Mouse (Mus musculus): Measurements from ENCODE around the gene Olfr5. TPM values are rescaled to one million over a fixed set of nuclear protein-coding genes. Genes with fewer than 3 reads are reported as not detected.

Gene Olfr5
- polyA plus RNA-seq, 1 experiment from 2014 or later, result not detected

DNA sequence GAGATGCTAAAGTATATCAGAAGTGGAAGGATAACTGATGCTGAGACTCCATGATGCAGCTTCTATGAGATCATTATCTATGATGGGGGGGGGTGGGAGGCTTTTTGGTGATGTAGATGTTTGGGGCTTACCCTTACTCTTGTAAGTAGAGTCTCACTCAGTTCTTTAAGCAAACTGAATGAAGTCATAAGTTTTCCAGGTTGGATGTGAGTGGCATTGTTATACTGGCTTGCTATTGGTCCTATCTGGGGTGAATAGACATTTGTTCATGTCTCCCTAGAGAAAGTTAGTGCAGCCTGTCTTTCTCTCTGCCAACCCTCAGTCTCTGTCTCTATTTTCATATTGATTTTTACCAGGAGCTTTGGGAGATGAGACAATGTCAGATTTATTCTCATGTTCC, 30.9 kb downstream of the Olfr5 start, which contains the start of gene Olfr1336:
Gene Olfr1336, plus strand, starts transcription at position 301 of the 400 bp plus-strand sequence.
- H3K4me2 ChIP-seq (ENCODE audit: low read depth, low read length), result no peak within 1 kb of the TSS
- no peaks in the 10 kb centered on the region for H3K36me3 ChIP-seq (ENCODE audit: control insufficient read depth, insufficient read depth, low read length)
- no peak for ATAC-seq
- no peaks in the 10 kb centered on the region for H3K9me3 ChIP-seq (ENCODE audit: control insufficient read depth, low read length)
- no peak within 1 kb of the TSS for H3K9ac ChIP-seq (ENCODE audit: low read depth, low read length)
- no peak within 1 kb of the TSS for H3K4me3 ChIP-seq (ENCODE audit: low read length)
- no peaks in the 10 kb centered on the region for H3K4me1 ChIP-seq (ENCODE audit: control insufficient read depth, insufficient read depth, low read length)
- H3K27ac ChIP-seq (ENCODE audit: low read length), result no peak within 1 kb of the TSS
- H3K27me3 ChIP-seq (replicated peaks; ENCODE audit: control insufficient read depth, insufficient read depth, low read length), result no peaks in the 10 kb centered on the region

- H3K9me3 ChIP-seq (ENCODE audit: control insufficient read depth, low read length), result no peaks in the 10 kb centered on the region
- H3K4me3 ChIP-seq (ENCODE audit: low read length), result no peak overlapping the region
- no peaks in the 10 kb centered on the region for H3K36me3 ChIP-seq (ENCODE audit: control insufficient read depth, insufficient read depth, low read length)
- H3K9ac ChIP-seq (ENCODE audit: low read depth, low read length), result no peak overlapping the region
- H3K27ac ChIP-seq (ENCODE audit: low read length), result no peak overlapping the region
- WGBS, result 78% methylated on average over 5 of the region's 5 CpGs
- no peaks in the 10 kb centered on the region for H3K27me3 ChIP-seq (replicated peaks; ENCODE audit: control insufficient read depth, insufficient read depth, low read length)
- ATAC-seq, result no peak
- H3K4me1 ChIP-seq (ENCODE audit: control insufficient read depth, insufficient read depth, low read length), result no peaks in the 10 kb centered on the region
- H3K4me2 ChIP-seq (ENCODE audit: low read depth, low read length), result no peak overlapping the region
Observed at GRCm38 (mm10) chr7:6447771-6448170, 39.0 kb downstream of the Olfr5 start.

- no peak overlapping the region for H3K27ac ChIP-seq (ENCODE audit: low read length)
- no peak overlapping the region for H3K4me3 ChIP-seq (ENCODE audit: low read length)
- H3K4me1 ChIP-seq (ENCODE audit: control insufficient read depth, insufficient read depth, low read length), result no peaks in the 10 kb centered on the region
- 59% methylated on average over 2 of the region's 2 CpGs for WGBS
- no peak for ATAC-seq
- H3K36me3 ChIP-seq (ENCODE audit: control insufficient read depth, insufficient read depth, low read length), result no peaks in the 10 kb centered on the region
- no peaks in the 10 kb centered on the region for H3K27me3 ChIP-seq (replicated peaks; ENCODE audit: control insufficient read depth, insufficient read depth, low read length)
- H3K9ac ChIP-seq (ENCODE audit: low read depth, low read length), result no peak overlapping the region
- H3K4me2 ChIP-seq (ENCODE audit: low read depth, low read length), result no peak overlapping the region
- no peaks in the 10 kb centered on the region for H3K9me3 ChIP-seq (ENCODE audit: control insufficient read depth, low read length)
Observed at GRCm38 (mm10) chr7:6441173-6441572, 45.6 kb downstream of the Olfr5 start.

DNA sequence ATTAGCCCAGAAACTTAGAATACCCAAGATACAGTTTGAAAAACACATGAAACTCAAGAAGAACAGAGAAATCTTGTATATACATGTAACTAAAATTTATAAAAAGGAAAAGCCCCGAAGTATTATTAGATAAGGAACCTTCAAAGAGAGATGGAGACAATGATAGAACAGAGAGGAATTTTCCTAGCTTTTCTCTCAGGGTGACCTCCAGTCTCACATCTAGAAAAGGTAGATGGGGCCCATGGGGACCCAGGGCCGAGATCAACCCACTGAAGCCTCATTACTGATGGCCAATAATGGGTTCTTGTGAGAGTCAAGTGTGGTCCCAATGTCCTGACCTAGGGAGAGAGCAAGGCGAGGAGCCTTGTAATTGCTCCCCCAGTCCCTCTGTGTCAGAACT, 48.4 kb downstream of the Olfr5 start, which contains the start of gene Olfr1344:
Gene Olfr1344, plus strand, starts transcription at position 301 of the 400 bp plus-strand sequence.
- 77% methylated on average over 3 of the region's 3 CpGs for WGBS
- no peak for ATAC-seq
- no peak within 1 kb of the TSS for H3K27ac ChIP-seq (ENCODE audit: low read length)

GRCm38 (mm10) chr7:6430342-6430741, 56.4 kb downstream of the Olfr5 start:
- Histone ChIP-seq H3K27ac (ENCODE audit: low read length) (no peak overlapping the region), H3K4me2 (ENCODE audit: low read depth, low read length) (no peak overlapping the region), H3K9me3 (ENCODE audit: control insufficient read depth, low read length) (peaks cover 2% of the 10 kb centered on the region; the same call in 1 of the 2 replicates), H3K27me3 (replicated peaks; ENCODE audit: control insufficient read depth, insufficient read depth, low read length) (no peaks in the 10 kb centered on the region), H3K4me3 (ENCODE audit: low read length) (no peak overlapping the region), H3K4me1 (ENCODE audit: control insufficient read depth, insufficient read depth, low read length) (no peaks in the 10 kb centered on the region), H3K9ac (ENCODE audit: low read depth, low read length) (no peak overlapping the region), H3K36me3 (ENCODE audit: control insufficient read depth, insufficient read depth, low read length) (no peaks in the 10 kb centered on the region)
- whole genome bisulfite sequencing, result 32% methylated on average over 2 of the region's 2 CpGs
- no peak for ATAC-seq

More for the DNA sequence above, 48.4 kb downstream of the Olfr5 start, which contains the start of gene Olfr1344:
- Histone ChIP-seq H3K4me2 (ENCODE audit: low read depth, low read length) (no peak within 1 kb of the TSS), H3K4me1 (ENCODE audit: control insufficient read depth, insufficient read depth, low read length) (no peaks in the 10 kb centered on the region), H3K27me3 (replicated peaks; ENCODE audit: control insufficient read depth, insufficient read depth, low read length) (no peaks in the 10 kb centered on the region), H3K36me3 (ENCODE audit: control insufficient read depth, insufficient read depth, low read length) (no peaks in the 10 kb centered on the region), H3K4me3 (ENCODE audit: low read length) (no peak within 1 kb of the TSS), H3K9me3 (ENCODE audit: control insufficient read depth, low read length) (no peaks in the 10 kb centered on the region), H3K9ac (ENCODE audit: low read depth, low read length) (no peak within 1 kb of the TSS)

DNA sequence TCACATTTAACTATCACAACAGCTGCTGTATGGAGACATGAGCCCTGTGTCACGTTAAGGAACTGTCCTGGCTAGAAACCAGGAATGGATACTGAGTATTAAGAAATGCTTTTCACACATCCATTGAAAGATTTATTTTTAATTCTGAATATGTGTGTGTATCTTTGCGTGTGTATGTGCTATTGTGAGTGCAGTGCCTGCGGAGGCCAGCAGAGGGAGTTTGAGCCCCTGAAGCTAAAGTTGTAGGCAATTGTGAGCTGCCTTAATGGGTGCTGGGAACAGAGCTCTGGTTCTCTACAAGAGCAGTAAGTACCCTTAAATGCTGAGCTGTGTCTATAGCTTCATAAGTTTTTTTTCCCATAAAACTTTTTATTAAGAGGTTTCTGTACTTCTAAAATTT, 57.4 kb downstream of the Olfr5 start:
- Histone ChIP-seq H3K4me1 (ENCODE audit: control insufficient read depth, insufficient read depth, low read length) (no peaks in the 10 kb centered on the region), H3K4me3 (ENCODE audit: low read length) (no peak overlapping the region), H3K9ac (ENCODE audit: low read depth, low read length) (no peak overlapping the region), H3K9me3 (ENCODE audit: control insufficient read depth, low read length) (peaks cover 2% of the 10 kb centered on the region; the same call in 1 of the 2 replicates), H3K27ac (ENCODE audit: low read length) (no peak overlapping the region), H3K4me2 (ENCODE audit: low read depth, low read length) (no peak overlapping the region), H3K27me3 (replicated peaks; ENCODE audit: control insufficient read depth, insufficient read depth, low read length) (no peaks in the 10 kb centered on the region), H3K36me3 (ENCODE audit: control insufficient read depth, insufficient read depth, low read length) (no peaks in the 10 kb centered on the region)
- ATAC-seq, result no peak
- 83% methylated on average over 3 of the region's 3 CpGs for WGBS

Other genes starting within 250 kb of the Olfr5 start
- gene Epp13, start 234.2 kb downstream of the Olfr5 start, polyA plus RNA-seq (2015; fragmentation: Nextera tagmentation; extraction: Ambion mirVana), result not detected in 2 replicates
- gene Zfp667, start 200.4 kb downstream of the Olfr5 start, polyA plus RNA-seq (2015; fragmentation: Nextera tagmentation; extraction: Ambion mirVana), result 5.1 and 5.4 TPM in 2 replicates
- 2.8 and 2.9 TPM in 2 replicates for gene Zfp583, start 155.7 kb downstream of the Olfr5 start, polyA plus RNA-seq (2015; fragmentation: Nextera tagmentation; extraction: Ambion mirVana)
- 0.95 and 1.3 TPM in 2 replicates for gene Gm3854, start 143.2 kb downstream of the Olfr5 start, polyA plus RNA-seq (2015; fragmentation: Nextera tagmentation; extraction: Ambion mirVana)
- 1.6 and 2.1 TPM in 2 replicates for gene Zfp78, start 123.7 kb downstream of the Olfr5 start, polyA plus RNA-seq (2015; fragmentation: Nextera tagmentation; extraction: Ambion mirVana)
- gene Zfp28, start 103.6 kb downstream of the Olfr5 start, polyA plus RNA-seq (2015; fragmentation: Nextera tagmentation; extraction: Ambion mirVana), result 6.1 and 7.6 TPM in 2 replicates
- gene Smim17, start 88.2 kb downstream of the Olfr5 start, polyA plus RNA-seq (2015; fragmentation: Nextera tagmentation; extraction: Ambion mirVana), result 0.11 and 0.39 TPM in 2 replicates
- not detected in 2 replicates for gene Gm20715, start 76.7 kb downstream of the Olfr5 start, polyA plus RNA-seq (2015; fragmentation: Nextera tagmentation; extraction: Ambion mirVana)
- gene Olfr1344, start 48.3 kb downstream of the Olfr5 start, polyA plus RNA-seq (2015; fragmentation: Nextera tagmentation; extraction: Ambion mirVana), result not detected in 2 replicates
- gene Olfr1336, start 30.8 kb downstream of the Olfr5 start, polyA plus RNA-seq (2015; fragmentation: Nextera tagmentation; extraction: Ambion mirVana), result not detected in 2 replicates
- not detected in 2 replicates for gene Olfr1346, start 19.8 kb downstream of the Olfr5 start, polyA plus RNA-seq (2015; fragmentation: Nextera tagmentation; extraction: Ambion mirVana)
- not detected in 2 replicates for gene Olfr1347, start 12.8 kb upstream of the Olfr5 start, polyA plus RNA-seq (2015; fragmentation: Nextera tagmentation; extraction: Ambion mirVana)
- not detected in 2 replicates for gene Olfr1348, start 21.8 kb upstream of the Olfr5 start, polyA plus RNA-seq (2015; fragmentation: Nextera tagmentation; extraction: Ambion mirVana)
- gene Olfr1349, start 36.0 kb upstream of the Olfr5 start, polyA plus RNA-seq (2015; fragmentation: Nextera tagmentation; extraction: Ambion mirVana), result not detected in 2 replicates
- not detected in 2 replicates for gene Olfr1350, start 77.9 kb upstream of the Olfr5 start, polyA plus RNA-seq (2015; fragmentation: Nextera tagmentation; extraction: Ambion mirVana)
- 3.0 TPM in 2 replicates for gene Zim1, start 209.5 kb upstream of the Olfr5 start, polyA plus RNA-seq (2015; fragmentation: Nextera tagmentation; extraction: Ambion mirVana)
- gene Peg3, start 243.5 kb upstream of the Olfr5 start, polyA plus RNA-seq (2015; fragmentation: Nextera tagmentation; extraction: Ambion mirVana), result 58.6 and 63.3 TPM in 2 replicates
- 2.6 and 3.5 TPM in 2 replicates for gene Usp29, start 243.6 kb upstream of the Olfr5 start, polyA plus RNA-seq (2015; fragmentation: Nextera tagmentation; extraction: Ambion mirVana)

Data from intestine, embryonic 16.5 days (tissue).